Mouse (Mus musculus) midbrain, postnatal 0 days (tissue): ENCODE results near the gene Fscb. TPM values are rescaled to one million over a fixed set of nuclear protein-coding genes. Genes with fewer than 3 reads are reported as not detected.

Experiments
- ATAC-seq: fragments of 200-750 bp; cut with Nextera tagmentation; 2 replicates; pipeline ENCODE4 v1.8.0; 2017; ENCODE audit warnings: moderate number of reproducible peaks, mild to moderate bottlenecking, moderate TSS enrichment, moderate library complexity; ENCODE audit not compliant: low FRiP score
- DNase-seq: peaks from one replicate; pipeline ENCODE4 v3.0.0-alpha.2; 2015; ENCODE audit warnings: low spot score
- H3K27ac ChIP-seq: fragments of 300-500 bp; sonication (generic); 2 replicates; pipeline ENCODE4 v1.5.1; 2014; ENCODE audit warnings: low read depth, mild to moderate bottlenecking, low read length, mixed read lengths
- H3K27me3 ChIP-seq: fragments of 300-500 bp; sonication (generic); 2 replicates; pipeline ENCODE4 v1.6.1; 2014; ENCODE audit warnings: low read length, control low read depth, mixed read lengths; ENCODE audit not compliant: insufficient read depth
- H3K36me3 ChIP-seq: fragments of 300-500 bp; sonication (generic); 2 replicates; pipeline ENCODE4 v1.6.1; 2014; ENCODE audit warnings: low read length, control low read depth, mixed read lengths; ENCODE audit not compliant: insufficient read depth
- H3K4me1 ChIP-seq: fragments of 300-500 bp; sonication (generic); 2 replicates; pipeline ENCODE4 v1.6.1; 2014; ENCODE audit warnings: mild to moderate bottlenecking, control low read depth, antibody characterized with exemption, low read length, mixed read lengths; ENCODE audit not compliant: insufficient read depth
- H3K4me2 ChIP-seq: fragments of 300-500 bp; sonication (generic); 2 replicates; pipeline ENCODE4 v1.6.1; 2014; ENCODE audit warnings: low read depth, mild to moderate bottlenecking, low read length, mixed read lengths; ENCODE audit not compliant: poor library complexity, severe bottlenecking
- H3K4me3 ChIP-seq: fragments of 300-500 bp; sonication (generic); 2 replicates; pipeline ENCODE4 v1.5.1; 2014; ENCODE audit warnings: low read depth, mild to moderate bottlenecking, low read length, moderate library complexity
- H3K9ac ChIP-seq: fragments of 300-500 bp; sonication (generic); replicated peaks from 2 replicates; pipeline ENCODE4 v1.6.1; 2014; ENCODE audit warnings: mild to moderate bottlenecking, low read length, moderate library complexity, mixed read lengths; ENCODE audit not compliant: poor library complexity, severe bottlenecking
- H3K9me3 ChIP-seq: fragments of 300-500 bp; sonication (generic); 2 replicates; pipeline ENCODE4 v1.6.1; 2016; ENCODE audit warnings: low read length, control low read depth
- CTCF ChIP-seq: IDR thresholded peaks from 2 replicates; pipeline ENCODE4 v1.5.1; 2016; ENCODE audit warnings: antibody characterized with exemption, mild to moderate bottlenecking
- WGBS: fragments of 180-500 bp; shearing (Covaris S2); extraction: QIAGEN DNeasy Blood & Tissue Kit; methylation state at CpG from one replicate; pipeline ENCODE4 v1.1.7; 2014; 5-methylcytosine and 5-hydroxymethylcytosine counted together
- polyA plus RNA-seq: library from polyadenylated mRNA; unstranded; fragments of >200 nt; fragmentation: Nextera tagmentation; extraction: Ambion mirVana; gene quantifications from 2 replicates; pipeline ENCODE4 v1.2.1, GENCODE M21; 2015
- total RNA-seq: library from RNA; depleted of rRNA; stranded (reverse); fragments of >200 nt; gene quantifications from 2 replicates; pipeline ENCODE4 v1.2.3, GENCODE M21; 2014; rRNA removed

Gene Fscb
- total RNA-seq (not detected in 2 replicates), polyA plus RNA-seq (not detected in 2 replicates)

GRCm38 (mm10) chr12:64474590-64474989, at the start of gene Fscb:
Gene Fscb (minus strand): TSS chr12:64474690.
- TF ChIP-seq CTCF, result no peak
- WGBS, result 96% methylated on average over 1 of the region's 1 CpGs
- Histone ChIP-seq H3K4me2 (no peak within 1 kb of the TSS), H3K27ac (no peak within 1 kb of the TSS), H3K4me3 (no peak within 1 kb of the TSS), H3K9ac (no peak within 1 kb of the TSS), H3K4me1 (no peaks in the 10 kb centered on the region), H3K36me3 (no peaks in the 10 kb centered on the region), H3K9me3 (0 out of 2 replicates have a peak, but pooled peaks cover 5% of the 10 kb centered on the region), H3K27me3 (no peaks in the 10 kb centered on the region)
- ATAC-seq (no peak), DNase-seq (no peak)

- no peaks in the 10 kb centered on the region for H3K27me3 ChIP-seq
- H3K9ac ChIP-seq, result no peak overlapping the region
- H3K4me1 ChIP-seq, result no peaks in the 10 kb centered on the region
- WGBS, result 68% methylated on average over 2 of the region's 2 CpGs
- H3K27ac ChIP-seq, result no peak overlapping the region
- no peaks in the 10 kb centered on the region for H3K9me3 ChIP-seq
- DNase-seq, result peak; percentile 41
- H3K36me3 ChIP-seq, result no peaks in the 10 kb centered on the region
- no peak overlapping the region for H3K4me2 ChIP-seq
- no peak for ATAC-seq
- H3K4me3 ChIP-seq, result no peak overlapping the region
- TF ChIP-seq CTCF, result no peak
Observed at GRCm38 (mm10) chr12:64516775-64517174, 42.3 kb upstream of the Fscb start.

GRCm38 (mm10) chr12:64513439-64513838, 38.9 kb upstream of the Fscb start:
- ATAC-seq (no peak), DNase-seq (peak; percentile 81)
- Histone ChIP-seq H3K4me1 (no peaks in the 10 kb centered on the region), H3K27me3 (no peaks in the 10 kb centered on the region), H3K4me2 (no peak overlapping the region), H3K9ac (no peak overlapping the region), H3K4me3 (no peak overlapping the region), H3K9me3 (no peaks in the 10 kb centered on the region), H3K36me3 (no peaks in the 10 kb centered on the region), H3K27ac (no peak overlapping the region)
- 63% methylated on average over 1 of the region's 1 CpGs for WGBS
- TF ChIP-seq CTCF, result no peak

GRCm38 (mm10) chr12:64497706-64498105, 23.2 kb upstream of the Fscb start:
- ATAC-seq, result no peak
- WGBS, result 81% methylated on average over 5 of the region's 5 CpGs
- Histone ChIP-seq H3K27ac (no peak overlapping the region), H3K36me3 (no peaks in the 10 kb centered on the region), H3K4me1 (no peaks in the 10 kb centered on the region), H3K9me3 (no peaks in the 10 kb centered on the region), H3K4me3 (no peak overlapping the region), H3K27me3 (no peaks in the 10 kb centered on the region), H3K4me2 (no peak overlapping the region), H3K9ac (no peak overlapping the region)
- TF ChIP-seq CTCF, result no peak
- DNase-seq, result peak; percentile 18

- Histone ChIP-seq H3K9me3 (0 out of 2 replicates have a peak, but pooled peaks cover 5% of the 10 kb centered on the region), H3K27me3 (no peaks in the 10 kb centered on the region), H3K4me2 (no peak overlapping the region), H3K9ac (no peak overlapping the region), H3K4me3 (no peak overlapping the region), H3K27ac (no peak overlapping the region), H3K36me3 (no peaks in the 10 kb centered on the region), H3K4me1 (no peaks in the 10 kb centered on the region)
- TF ChIP-seq CTCF, result no peak
- ATAC-seq (no peak), DNase-seq (no peak)
- 73% methylated on average over 1 of the region's 1 CpGs for WGBS
Observed at GRCm38 (mm10) chr12:64473615-64474014, 875 bp downstream of the Fscb start.

GRCm38 (mm10) chr12:64473136-64473535, 1.4 kb downstream of the Fscb start:
- H3K4me3 ChIP-seq, result no peak overlapping the region
- ATAC-seq (no peak), DNase-seq (no peak)
- 0 out of 2 replicates have a peak, but pooled peaks cover under 1% of the 10 kb centered on the region for H3K9me3 ChIP-seq
- no peaks in the 10 kb centered on the region for H3K27me3 ChIP-seq
- H3K9ac ChIP-seq, result no peak overlapping the region
- no peaks in the 10 kb centered on the region for H3K36me3 ChIP-seq
- no peak overlapping the region for H3K27ac ChIP-seq
- 93% methylated on average over 1 of the region's 1 CpGs for WGBS
- no peaks in the 10 kb centered on the region for H3K4me1 ChIP-seq
- no peak overlapping the region for H3K4me2 ChIP-seq
- no peak for TF ChIP-seq CTCF
